Mouse (Mus musculus) layer of hippocampus, postnatal 25 days (tissue): Measurements from ENCODE around the gene Cldn11. TPM values are rescaled to one million over a fixed set of nuclear protein-coding genes. Genes with fewer than 3 reads are reported as not detected.
"Not testable (repeated sequence)": the region's sequence is repeated elsewhere in the genome, so short reads cannot be mapped to it uniquely, and the experiment has no call there.

Experiments used
- DNase-seq, 2 experiments: peaks; one replicate each; pipeline ENCODE4 v3.0.0; 2022; ENCODE audit warnings: mixed read lengths in 2 of 2, low spot score in 1 of 2; ENCODE audit errors: extremely low spot score in 1 of 2
- total RNA-seq, 2 experiments: library from RNA; stranded (reverse); gene quantifications; 2 replicates each; pipeline ENCODE4 v1.2.3; 2021

Gene Cldn11
- total RNA-seq, result 100 to 1,000 TPM; 273 to 334 TPM

DNA sequence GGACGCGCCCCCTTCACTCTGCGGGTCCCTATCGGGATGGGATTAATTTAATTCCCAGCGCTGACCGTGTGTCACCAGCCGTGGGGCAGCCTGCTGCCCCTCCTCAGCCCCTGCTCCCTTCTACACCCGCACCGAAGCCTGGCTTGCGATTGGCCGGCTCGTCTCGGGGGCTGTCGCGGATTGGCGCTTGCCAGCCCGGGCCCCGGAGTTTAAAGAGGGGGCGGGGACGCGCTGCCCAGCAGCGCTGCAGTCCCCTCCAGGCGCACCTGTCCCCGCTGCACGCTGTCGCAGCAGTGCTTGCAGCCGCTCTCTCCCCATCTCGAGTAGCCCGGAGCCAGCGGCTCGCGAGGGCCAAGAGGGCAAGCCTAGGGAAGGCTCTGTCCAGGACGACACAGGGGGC lies at the start of gene Cldn11:
Gene Cldn11 (plus strand): TSS at position 215 of the 400 bp plus-strand sequence.
- peak in 1 of 2 experiments; percentile 38 for DNase-seq

DNA sequence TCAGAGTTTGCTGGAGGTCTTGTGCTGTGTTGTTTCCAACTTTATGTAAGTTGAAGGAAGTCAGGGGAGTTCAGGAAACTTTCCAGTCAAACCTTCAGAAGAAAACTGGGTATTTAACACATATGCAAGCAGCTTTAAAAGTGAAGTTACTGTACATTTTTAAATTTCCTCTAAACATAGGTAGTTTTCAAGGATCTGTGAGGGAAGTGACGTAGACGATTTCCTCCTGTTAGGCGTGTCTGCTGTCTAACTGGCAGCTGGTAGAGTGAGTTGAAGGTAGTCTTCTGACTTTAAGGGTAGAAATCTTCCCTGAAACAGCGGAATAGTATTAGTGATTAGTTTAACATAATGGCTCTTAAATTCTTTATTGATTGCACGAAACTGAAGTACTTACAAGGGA lies 49.7 kb upstream of the Cldn11 start:
- DNase-seq, result no peak

GRCm38 (mm10) chr3:31100802-31101201 lies 48.9 kb upstream of the Cldn11 start:
- DNase-seq, result no peak

DNA sequence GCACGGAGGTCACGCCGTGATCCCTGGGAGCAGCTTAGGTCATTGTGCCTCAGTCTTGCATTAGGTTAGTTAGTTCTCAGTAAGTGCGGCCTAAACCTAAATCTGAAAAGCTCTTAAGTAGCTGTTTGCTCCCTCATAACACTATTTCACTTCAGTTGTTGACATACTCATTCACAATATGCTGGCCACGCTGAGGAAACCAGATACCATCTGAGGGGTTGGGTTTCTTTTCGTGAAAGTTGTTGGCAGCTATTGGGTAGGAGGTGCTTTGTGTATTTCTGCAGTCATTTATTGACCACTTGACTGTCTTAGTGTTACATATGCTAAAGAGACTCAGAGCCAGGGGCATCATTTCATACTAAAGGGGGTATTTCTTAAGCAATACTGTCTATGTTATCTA lies 44.8 kb upstream of the Cldn11 start:
- no peak for DNase-seq

DNA sequence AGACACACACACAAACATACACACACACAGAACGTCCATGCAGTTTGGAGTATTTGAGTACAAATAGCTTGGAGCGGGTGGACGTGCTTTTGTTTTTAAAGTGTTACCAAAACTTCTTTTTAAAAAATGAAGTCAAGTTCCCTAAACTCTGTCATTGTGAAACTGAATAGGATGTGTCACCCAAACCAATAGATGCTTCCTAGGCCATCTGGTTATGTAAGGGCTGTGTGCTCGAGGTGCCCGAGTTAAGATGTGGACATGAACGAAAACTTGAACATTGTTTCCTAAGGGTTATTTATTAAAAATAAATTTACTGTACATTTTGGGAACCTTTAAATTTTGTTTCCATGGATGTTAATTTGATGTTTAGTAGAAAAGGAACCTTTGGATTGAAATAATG lies 43.1 kb upstream of the Cldn11 start:
- no peak for DNase-seq

DNA sequence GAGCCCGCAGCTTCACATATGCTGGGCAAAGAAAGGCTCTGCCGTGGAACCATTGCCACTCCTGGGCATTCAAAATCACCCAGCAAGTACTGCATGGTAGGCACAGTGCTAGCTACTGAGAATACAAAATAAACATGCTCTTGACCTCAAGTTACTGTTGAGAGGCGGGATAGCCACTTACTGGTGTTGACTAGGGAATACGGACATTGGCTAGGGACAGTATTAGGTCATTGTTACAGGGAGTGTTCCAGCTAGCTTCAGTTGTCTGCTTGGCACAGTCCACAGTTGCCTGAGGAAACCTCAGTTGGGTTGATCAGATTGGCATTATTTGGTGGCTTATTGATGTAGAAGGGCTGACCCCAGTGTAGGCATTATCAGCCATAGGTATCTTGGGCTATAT lies 42.0 kb upstream of the Cldn11 start:
- DNase-seq, result no peak

DNA sequence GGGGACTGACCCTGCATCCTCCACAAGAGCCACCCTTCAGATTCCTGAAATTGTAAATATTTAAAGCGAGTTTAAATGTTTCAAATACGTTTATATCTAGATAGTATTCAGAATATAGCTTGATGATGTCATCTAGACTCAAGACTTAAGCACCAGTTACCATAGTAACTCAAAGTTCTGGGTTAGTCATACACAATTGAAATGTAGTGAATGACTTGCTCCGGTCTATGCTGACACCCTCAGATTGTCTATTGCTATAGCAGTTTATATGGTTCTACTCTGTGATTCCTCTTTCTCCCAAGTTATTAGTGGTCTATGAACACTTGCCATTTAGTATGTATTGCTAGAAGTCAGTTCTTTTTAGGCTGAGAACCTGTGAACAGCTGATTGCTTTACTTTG lies 40.6 kb upstream of the Cldn11 start:
- DNase-seq, result no peak

GRCm38 (mm10) chr3:31123098-31123497 lies 26.6 kb upstream of the Cldn11 start:
- no peak for DNase-seq

- DNase-seq, result no peak
Measured at GRCm38 (mm10) chr3:31126303-31126702, 23.4 kb upstream of the Cldn11 start.

GRCm38 (mm10) chr3:31126848-31127247 lies 22.9 kb upstream of the Cldn11 start:
- DNase-seq, result no peak

GRCm38 (mm10) chr3:31129766-31130165 lies 20.0 kb upstream of the Cldn11 start:
- no peak for DNase-seq

DNA sequence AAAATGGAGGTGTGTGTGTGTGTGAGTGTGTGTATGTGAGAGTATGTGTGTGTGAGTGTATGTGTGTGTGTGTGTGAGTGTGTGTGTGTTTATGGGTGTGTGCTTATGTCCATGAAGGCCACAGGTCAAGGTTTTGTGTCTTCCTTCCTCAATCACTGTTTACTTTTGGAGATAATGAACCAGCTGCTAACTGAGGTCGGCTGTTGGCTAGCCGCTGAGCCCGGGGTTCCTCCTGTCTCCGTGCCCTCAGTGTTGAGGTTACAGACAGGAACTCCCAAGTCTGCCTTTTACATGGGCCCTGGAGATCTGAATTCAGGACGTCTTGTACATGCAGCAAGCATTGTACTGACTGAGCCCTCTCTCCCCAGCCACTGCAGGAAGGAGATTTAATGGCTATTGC lies 16.1 kb upstream of the Cldn11 start:
- no peak for DNase-seq

DNA sequence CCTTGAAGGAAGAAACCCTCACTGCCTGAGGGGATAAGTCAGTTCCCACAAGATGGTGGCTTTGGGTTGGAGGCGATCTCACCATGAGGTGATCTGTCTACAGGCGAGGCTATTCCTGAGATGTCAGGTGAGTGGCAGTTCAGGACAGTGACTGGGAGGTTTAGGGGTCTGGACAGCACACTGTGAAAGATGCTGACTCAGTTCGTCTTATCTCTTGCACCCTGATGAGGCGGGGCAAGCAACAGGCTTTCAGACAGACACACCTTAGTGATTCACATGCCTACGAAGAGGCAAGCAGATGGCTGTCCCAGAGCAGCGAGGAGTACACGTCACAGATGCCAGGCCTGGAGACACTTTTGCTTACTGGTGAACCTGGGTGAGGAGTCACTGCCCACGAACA lies 15.5 kb upstream of the Cldn11 start:
- no peak for DNase-seq

DNA sequence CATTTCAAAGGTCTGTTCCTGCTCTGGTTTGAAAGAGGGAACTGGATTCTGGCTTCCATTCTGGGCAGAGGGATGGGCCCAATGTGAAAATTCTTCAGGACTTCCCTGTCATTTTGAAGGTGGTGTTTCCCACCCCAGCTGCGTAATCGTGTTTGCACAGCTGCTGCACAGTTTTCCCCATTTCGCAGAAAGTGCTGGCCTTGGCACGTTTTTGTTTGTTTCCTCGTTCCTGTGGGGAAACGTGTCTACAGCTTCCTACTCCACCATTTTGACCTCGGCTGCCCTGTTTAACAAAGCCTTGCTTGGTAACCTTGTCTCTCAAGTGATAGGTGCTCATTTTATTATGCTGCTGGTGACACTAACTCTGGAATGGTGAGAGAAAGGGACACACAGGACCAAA lies 15.0 kb upstream of the Cldn11 start:
- DNase-seq, result no peak

DNA sequence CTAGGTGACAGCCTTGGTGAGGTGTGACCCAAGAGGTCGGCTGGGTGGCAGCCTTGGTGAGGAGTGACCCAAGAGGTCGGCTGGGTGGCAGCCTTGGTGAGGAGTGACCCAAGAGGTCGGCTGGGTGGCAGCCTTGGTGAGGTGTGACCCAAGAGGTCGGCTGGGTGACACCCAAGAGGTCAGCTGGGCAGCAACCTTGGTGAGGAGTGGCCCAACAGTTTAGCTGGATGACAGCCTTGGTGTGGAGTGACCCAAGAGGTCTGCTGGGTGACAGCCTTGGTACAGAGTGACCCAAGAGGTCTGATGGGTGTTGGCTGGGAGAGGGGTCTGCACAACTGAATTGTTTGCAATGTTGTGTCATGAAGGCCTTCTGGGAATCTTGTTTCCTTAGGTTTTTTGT lies 13.1 kb upstream of the Cldn11 start:
- DNase-seq, result not testable (repeated sequence)

DNA sequence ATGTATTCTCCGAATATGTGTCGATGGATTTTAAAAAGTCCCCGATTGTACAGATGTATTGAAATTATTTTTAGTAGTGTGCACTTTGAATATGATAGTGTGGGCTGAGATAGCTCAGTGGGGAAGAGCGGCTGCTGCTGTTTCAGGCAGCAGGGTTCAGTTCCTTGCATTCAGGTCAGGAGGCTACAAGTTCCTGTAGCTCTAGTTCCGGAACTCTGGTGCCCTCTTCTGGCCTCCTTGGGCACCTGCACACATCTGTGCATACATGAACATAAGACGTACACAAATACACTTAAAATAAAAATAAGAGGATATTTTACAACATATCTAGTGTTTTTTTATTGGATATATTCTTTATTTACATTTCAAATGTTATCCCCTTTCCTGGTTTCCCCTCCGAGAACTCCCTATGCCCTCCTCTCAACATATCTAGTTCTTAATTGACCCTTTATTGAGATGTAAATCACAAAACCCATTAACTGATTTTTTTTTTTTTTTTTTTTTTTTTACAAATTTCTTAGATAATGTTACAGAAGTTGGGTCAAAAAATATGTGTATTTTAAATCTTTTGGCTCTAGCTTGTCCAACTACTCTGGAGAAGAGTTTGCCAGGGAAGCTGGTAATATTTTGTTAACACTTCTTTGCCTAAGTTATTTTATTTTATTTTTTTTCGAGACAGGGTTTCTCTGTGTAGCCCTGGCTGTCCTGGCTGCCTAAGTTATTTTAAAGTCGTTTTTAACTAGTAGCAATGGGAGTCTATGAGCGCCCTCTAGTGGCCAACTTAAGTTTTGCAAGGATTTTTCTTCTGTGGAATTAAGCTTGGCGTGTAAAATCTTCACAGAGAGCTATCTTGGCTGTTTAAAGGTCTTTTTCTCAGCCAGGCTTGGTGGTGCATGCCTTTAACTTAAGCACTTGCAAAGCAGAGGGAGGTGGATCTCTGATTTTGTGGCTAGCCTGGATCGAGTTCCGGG lies 11.0 kb upstream of the Cldn11 start:
- DNase-seq, result peak; percentile 63 to 87

DNA sequence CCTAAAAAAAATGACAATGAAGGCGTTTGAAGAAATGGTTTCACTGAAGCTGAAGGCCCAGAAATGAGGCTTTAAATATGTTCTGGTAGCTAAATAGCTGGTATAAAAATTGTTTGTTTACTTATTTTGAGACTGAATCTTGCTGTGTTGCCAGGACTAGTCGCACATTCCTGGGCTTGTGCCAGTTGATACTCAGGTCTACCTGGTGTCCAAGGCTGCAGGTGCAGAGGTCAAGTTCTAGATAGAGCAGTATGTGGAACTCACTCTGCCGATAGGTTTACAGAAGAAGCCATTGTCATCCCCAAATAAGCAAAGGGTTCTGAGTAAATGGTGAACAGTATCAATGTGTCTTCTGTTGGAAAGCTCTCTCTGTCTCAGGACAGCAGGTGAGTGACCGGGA lies 8.1 kb upstream of the Cldn11 start:
- no peak for DNase-seq

DNA sequence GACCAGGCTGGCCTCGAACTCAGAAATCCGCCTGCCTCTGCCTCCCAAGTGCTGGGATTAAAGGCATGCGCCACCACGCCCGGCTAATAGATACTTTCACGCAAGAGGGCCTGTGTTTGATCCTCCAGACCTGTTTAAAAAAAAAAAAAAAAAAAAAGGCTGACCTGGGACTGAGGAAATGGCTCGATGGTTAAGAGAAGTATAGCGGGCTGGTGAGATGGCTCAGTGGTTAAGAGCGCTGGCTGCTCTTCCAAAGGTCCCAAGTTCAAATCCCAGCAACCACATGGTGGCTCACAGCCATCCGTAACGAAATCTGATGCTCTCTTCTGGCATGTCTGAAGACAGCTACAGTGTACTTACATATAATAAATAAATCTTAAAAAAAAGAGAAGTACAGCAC lies 4.5 kb upstream of the Cldn11 start:
- not testable (repeated sequence) for DNase-seq

GRCm38 (mm10) chr3:31145641-31146290 lies 4.0 kb upstream of the Cldn11 start:
- DNase-seq, result peak in 1 of 2 experiments; percentile 65

DNA sequence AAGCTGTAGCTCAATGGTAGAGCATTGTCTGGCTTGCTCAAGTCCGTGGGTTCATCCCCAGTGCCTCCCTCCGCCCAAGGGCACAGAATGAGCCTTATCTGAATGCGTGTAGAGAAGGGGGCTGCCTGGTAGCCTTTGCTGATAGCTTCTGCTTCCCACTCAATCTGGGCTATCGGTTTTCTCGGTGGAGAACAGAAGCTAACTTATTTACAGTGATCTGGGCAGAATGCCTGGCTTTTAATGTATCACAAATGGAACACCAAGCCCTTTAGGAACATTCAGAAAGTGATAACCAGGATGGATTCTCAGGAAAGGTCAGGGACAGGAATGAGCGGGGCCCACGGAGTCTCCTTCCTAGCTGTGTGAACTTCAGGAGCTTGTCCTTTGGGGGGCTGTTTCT lies 1.1 kb upstream of the Cldn11 start:
- DNase-seq, result no peak

- DNase-seq, result no peak
Measured at GRCm38 (mm10) chr3:31152108-31152507, 2.4 kb downstream of the Cldn11 start.

DNA sequence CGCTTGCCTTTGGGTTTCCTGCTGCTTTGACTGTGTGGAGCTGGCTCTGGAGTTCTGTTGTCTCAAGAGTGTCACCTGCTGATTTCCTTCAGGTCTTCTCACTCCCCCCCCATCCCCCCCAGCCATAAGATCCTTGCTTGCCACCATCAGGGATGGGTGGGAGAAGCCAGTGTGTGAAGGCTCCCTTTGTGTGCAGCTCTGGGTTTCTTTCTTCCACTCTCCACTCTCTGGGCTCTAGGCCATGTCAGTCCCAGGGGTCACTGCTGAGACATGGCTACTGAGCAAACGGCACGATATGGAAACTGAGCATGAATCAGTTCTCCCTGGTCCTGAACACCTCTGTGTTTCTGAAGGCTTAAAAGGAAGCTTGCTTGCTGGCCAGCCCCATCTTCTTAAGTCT lies 6.4 kb downstream of the Cldn11 start:
- no peak for DNase-seq
